Mouse (Mus musculus): ENCODE data around the gene Lrig3. TPM values are rescaled to one million over a fixed set of nuclear protein-coding genes. Genes with fewer than 3 reads are reported as not detected.

The Lrig3 gene
- polyA plus RNA-seq, 1 experiment: 1.3 TPM

- Histone ChIP-seq H3K27ac (ENCODE audit: control insufficient read depth, insufficient read depth, low read depth, low read length, poor library complexity) (no peak overlapping the region), H3K4me3 (replicated peaks; ENCODE audit: control insufficient read depth, low read depth, low read length) (no peak overlapping the region), H3K4me1 (ENCODE audit: control insufficient read depth, insufficient read depth, low read length) (no peaks in the 10 kb centered on the region)
- WGBS: 86% methylated on average over 14 of the region's 14 CpGs
- TF ChIP-seq CTCF (IDR thresholded peaks at IDR 0.05; ENCODE audit: control insufficient read depth, insufficient read depth, low read length): no peak
- TF ChIP-seq POLR2A (IDR thresholded peaks at IDR 0.05; ENCODE audit: borderline replicate concordance, control insufficient read depth, low read depth, low read length): no peak
Observed at GRCm38 (mm10) chr10:126002081-126002755, 36.2 kb downstream of the Lrig3 start.

GRCm38 (mm10) chr10:126002818-126003506, 37.0 kb downstream of the Lrig3 start:
- TF ChIP-seq POLR2A (IDR thresholded peaks at IDR 0.05; ENCODE audit: borderline replicate concordance, control insufficient read depth, low read depth, low read length) (no peak), CTCF (IDR thresholded peaks at IDR 0.05; ENCODE audit: control insufficient read depth, insufficient read depth, low read length) (no peak)
- WGBS: 85% methylated on average over 18 of the region's 18 CpGs
- Histone ChIP-seq H3K4me1 (ENCODE audit: control insufficient read depth, insufficient read depth, low read length) (no peaks in the 10 kb centered on the region), H3K27ac (ENCODE audit: control insufficient read depth, insufficient read depth, low read depth, low read length, poor library complexity) (no peak overlapping the region), H3K4me3 (replicated peaks; ENCODE audit: control insufficient read depth, low read depth, low read length) (no peak overlapping the region)

GRCm38 (mm10) chr10:126003857-126004256, 37.9 kb downstream of the Lrig3 start:
- 92% methylated on average over 1 of the region's 1 CpGs for WGBS
- TF ChIP-seq POLR2A (IDR thresholded peaks at IDR 0.05; ENCODE audit: borderline replicate concordance, control insufficient read depth, low read depth, low read length) (no peak), CTCF (IDR thresholded peaks at IDR 0.05; ENCODE audit: control insufficient read depth, insufficient read depth, low read length) (no peak)
- H3K4me1 ChIP-seq (ENCODE audit: control insufficient read depth, insufficient read depth, low read length): no peaks in the 10 kb centered on the region
- H3K27ac ChIP-seq (ENCODE audit: control insufficient read depth, insufficient read depth, low read depth, low read length, poor library complexity): no peak overlapping the region
- no peak overlapping the region for H3K4me3 ChIP-seq (replicated peaks; ENCODE audit: control insufficient read depth, low read depth, low read length)

- H3K27ac ChIP-seq (ENCODE audit: control insufficient read depth, insufficient read depth, low read depth, low read length, poor library complexity): no peak overlapping the region
- H3K4me3 ChIP-seq (replicated peaks; ENCODE audit: control insufficient read depth, low read depth, low read length): no peak overlapping the region
- 66% methylated on average over 11 of the region's 11 CpGs for WGBS
- TF ChIP-seq CTCF (IDR thresholded peaks at IDR 0.05; ENCODE audit: control insufficient read depth, insufficient read depth, low read length): no peak
- TF ChIP-seq POLR2A (IDR thresholded peaks at IDR 0.05; ENCODE audit: borderline replicate concordance, control insufficient read depth, low read depth, low read length): no peak
- no peaks in the 10 kb centered on the region for H3K4me1 ChIP-seq (ENCODE audit: control insufficient read depth, insufficient read depth, low read length)
Observed at GRCm38 (mm10) chr10:126013667-126014066, 47.7 kb downstream of the Lrig3 start.

GRCm38 (mm10) chr10:126014673-126015072, 48.7 kb downstream of the Lrig3 start:
- H3K4me1 ChIP-seq (ENCODE audit: control insufficient read depth, insufficient read depth, low read length): no peaks in the 10 kb centered on the region
- H3K4me3 ChIP-seq (replicated peaks; ENCODE audit: control insufficient read depth, low read depth, low read length): no peak overlapping the region
- TF ChIP-seq POLR2A (IDR thresholded peaks at IDR 0.05; ENCODE audit: borderline replicate concordance, control insufficient read depth, low read depth, low read length) (no peak), CTCF (IDR thresholded peaks at IDR 0.05; ENCODE audit: control insufficient read depth, insufficient read depth, low read length) (no peak)
- no peak overlapping the region for H3K27ac ChIP-seq (ENCODE audit: control insufficient read depth, insufficient read depth, low read depth, low read length, poor library complexity)
- 87% methylated on average over 8 of the region's 8 CpGs for WGBS

- no peak for TF ChIP-seq POLR2A (IDR thresholded peaks at IDR 0.05; ENCODE audit: borderline replicate concordance, control insufficient read depth, low read depth, low read length)
- TF ChIP-seq CTCF (IDR thresholded peaks at IDR 0.05; ENCODE audit: control insufficient read depth, insufficient read depth, low read length): no peak
- H3K4me1 ChIP-seq (ENCODE audit: control insufficient read depth, insufficient read depth, low read length): no peaks in the 10 kb centered on the region
- no peak overlapping the region for H3K27ac ChIP-seq (ENCODE audit: control insufficient read depth, insufficient read depth, low read depth, low read length, poor library complexity)
- 84% methylated on average over 6 of the region's 6 CpGs for WGBS
- H3K4me3 ChIP-seq (replicated peaks; ENCODE audit: control insufficient read depth, low read depth, low read length): no peak overlapping the region
Observed at GRCm38 (mm10) chr10:126015644-126016043, 49.7 kb downstream of the Lrig3 start.

GRCm38 (mm10) chr10:126019350-126019991, 53.5 kb downstream of the Lrig3 start:
- no peak overlapping the region for H3K4me3 ChIP-seq (replicated peaks; ENCODE audit: control insufficient read depth, low read depth, low read length)
- H3K27ac ChIP-seq (ENCODE audit: control insufficient read depth, insufficient read depth, low read depth, low read length, poor library complexity): no peak overlapping the region
- no peaks in the 10 kb centered on the region for H3K4me1 ChIP-seq (ENCODE audit: control insufficient read depth, insufficient read depth, low read length)
- TF ChIP-seq CTCF (IDR thresholded peaks at IDR 0.05; ENCODE audit: control insufficient read depth, insufficient read depth, low read length): no peak
- TF ChIP-seq POLR2A (IDR thresholded peaks at IDR 0.05; ENCODE audit: borderline replicate concordance, control insufficient read depth, low read depth, low read length): no peak
- WGBS: 83% methylated on average over 15 of the region's 15 CpGs
